Mouse (Mus musculus) frontal cortex, postnatal 14 days (tissue): ENCODE measurements around the gene Comp.

Experiments used
- DNase-seq, 2 experiments: peaks; one replicate each; pipeline ENCODE4 v3.0.0; 2022; ENCODE audit warnings: low spot score in 2 of 2

The Comp gene

DNA sequence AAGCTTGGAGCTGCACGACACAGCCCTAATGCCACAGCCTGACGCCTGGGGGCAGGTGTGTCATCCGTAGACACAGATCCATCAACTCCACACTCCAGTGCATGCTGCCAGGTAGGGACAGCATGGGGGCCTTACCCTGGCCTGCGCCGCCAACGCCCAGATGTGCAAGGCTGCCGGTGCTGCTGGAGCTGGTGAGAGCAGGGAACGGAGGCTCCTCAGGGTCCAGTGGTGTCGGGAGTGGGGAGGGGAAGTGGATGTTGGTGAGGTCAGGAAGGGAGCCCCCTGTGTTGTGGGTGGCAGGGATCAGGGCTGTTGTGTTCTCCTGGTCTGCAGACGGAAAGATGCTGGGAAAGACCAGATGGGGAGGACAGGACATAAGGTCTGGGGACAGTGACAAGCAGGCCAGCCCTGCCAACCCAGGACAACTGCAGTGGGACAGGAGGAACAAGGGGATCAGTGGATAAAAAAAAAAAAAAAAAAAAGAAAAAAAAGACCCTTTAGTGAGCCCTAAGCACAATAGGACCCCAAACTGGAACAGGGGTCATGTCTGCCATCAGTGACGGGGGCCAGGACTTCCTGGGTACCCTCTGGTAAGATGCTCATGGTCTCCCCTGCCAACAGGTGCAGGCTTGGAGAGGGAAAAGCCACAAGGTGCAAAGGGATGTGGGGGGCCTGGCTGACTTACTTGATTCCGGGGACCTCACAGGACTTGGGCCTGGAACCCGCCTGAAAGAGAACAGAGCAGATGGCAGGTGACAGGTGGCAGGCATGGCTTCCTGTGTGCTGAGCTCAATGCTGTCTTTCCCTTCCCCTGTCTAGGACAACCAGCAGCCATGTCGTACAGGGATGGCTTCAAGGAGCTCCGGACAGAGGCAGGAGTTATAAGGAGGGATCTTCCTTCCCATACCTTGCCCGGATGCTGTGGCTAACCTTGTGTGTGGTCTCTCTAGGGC is 24.5 kb downstream of the Comp start:
- no peak for DNase-seq

DNA sequence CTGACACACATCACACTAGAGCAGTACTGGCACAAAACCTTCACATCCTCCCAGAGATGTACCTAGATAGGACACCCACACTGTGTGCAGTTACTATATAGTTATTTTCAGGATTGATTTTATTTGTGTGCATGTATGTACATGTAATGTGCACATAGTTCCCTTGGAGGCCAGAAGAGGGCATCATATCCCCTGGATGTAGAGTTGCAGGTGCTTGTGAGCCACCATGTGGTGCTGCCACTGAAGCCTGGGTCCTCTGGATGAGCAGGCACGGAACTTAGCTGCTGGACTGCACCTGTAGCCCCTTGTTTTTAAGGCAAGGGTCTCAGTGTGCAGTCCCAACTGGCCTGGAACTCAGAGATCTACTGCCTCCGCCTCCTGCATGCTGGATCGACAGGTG is 30.9 kb downstream of the Comp start:
- no peak for DNase-seq

DNA sequence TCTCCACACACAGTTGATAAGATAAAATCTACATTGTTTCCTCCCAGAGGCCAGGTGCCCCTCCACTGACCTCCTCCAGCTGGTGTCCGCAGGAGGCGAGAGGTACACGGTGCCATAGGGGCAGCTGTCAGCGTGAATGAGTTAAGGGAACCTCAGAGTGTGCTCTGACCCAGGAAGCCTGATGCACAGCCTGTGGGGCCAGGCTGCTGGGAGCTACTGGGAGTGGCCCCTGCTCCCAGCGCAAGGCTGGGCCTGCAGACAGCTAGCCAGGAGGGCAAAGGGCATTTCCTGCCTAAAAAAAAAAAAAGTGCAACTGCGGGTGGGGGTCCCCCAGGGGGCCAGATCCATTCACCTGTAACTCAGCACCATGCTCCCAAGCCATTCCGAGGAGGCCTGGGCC is 31.8 kb downstream of the Comp start:
- no peak for DNase-seq

DNA sequence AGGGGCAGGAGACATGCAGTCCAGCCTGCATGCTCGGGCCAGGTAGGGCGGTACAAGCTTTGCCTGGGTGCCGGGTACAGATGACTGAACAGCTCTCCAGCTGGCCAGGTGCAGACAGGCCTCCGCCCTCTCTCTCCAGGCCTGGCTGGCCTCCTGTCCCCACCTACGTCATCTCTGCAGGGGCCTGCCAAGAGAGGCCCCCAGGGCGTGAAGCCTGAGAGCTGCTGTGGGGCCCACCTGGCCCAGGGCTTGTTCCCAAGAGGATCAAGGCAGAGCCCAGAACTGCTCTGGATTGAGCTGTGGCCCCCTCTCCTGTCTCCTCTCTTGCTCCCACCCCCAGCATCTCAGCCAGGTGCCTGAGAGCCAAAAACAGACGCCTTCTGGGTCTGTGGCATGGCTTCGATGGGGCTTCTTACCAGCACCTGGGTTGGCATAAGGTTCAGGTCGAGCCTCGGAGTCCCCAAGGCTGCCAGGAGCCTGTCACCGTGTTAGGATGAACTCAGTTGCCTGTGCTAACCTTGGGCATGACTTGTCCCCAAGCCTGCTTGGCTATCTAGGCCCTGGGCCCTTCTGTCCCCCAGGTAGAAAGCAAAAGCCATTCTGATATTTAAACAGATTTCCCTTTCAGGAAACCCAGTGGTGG is 33.2 kb downstream of the Comp start:
- no peak for DNase-seq

DNA sequence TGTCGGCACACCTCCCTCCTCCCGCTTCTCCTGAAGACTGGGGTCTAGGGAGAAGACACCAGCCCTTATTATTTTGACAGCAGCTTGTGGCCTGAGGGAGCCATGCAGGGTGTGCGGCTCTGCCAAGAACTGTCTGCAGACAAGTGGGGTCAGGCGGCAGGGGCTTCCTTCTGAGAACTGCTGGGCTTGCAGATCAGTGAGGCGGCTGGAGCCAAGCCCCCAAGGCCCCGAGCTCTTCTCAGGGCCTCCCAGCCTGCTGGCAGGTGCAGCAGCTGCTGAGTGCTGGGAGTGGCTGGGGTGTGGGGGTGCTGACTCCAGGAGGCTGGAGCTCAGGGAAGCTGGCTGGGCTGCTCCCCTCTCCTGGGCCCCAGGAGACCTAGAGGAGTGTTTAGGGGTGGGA is 34.9 kb downstream of the Comp start:
- DNase-seq: no peak

DNA sequence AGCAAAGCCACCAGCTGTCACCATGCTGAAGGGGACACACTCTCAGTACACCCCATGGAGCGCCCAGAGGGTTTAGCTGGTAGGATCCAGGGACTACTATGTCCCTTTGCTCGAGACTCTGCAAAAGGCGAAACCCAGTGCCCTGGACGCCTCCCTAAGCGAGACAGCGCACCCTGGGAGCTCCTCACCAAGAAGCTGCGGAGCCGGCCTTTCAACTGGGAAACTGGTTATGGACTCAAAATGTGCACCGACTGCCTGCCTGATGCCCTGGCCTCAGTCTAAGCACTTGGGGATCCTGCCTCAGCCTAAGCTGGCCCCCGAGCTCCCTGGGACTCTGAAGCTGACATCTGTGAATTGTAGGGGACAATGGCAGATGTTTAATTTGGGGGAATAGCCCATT is 35.7 kb downstream of the Comp start:
- DNase-seq: no peak

DNA sequence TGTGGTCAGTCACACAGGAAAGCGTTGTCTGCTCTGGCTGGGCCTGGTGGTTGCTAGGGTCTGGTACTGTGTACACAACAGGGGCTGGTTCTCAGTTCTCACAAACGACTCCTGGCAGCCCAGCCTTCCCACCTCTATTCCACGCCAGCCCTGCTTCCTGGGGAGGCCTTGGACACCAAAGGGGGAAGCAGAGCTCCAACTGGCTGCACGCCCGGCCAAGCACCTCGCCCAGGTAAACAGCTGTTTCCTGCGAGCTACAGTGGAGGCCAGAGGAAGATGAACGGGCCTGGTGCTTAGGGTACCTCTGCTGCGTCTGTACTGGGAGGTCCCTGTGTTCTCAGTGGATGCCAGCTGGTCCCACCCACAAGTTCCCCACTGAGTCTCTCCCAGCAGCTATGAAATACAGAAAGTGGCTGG is 36.1 kb downstream of the Comp start:
- DNase-seq: no peak

DNA sequence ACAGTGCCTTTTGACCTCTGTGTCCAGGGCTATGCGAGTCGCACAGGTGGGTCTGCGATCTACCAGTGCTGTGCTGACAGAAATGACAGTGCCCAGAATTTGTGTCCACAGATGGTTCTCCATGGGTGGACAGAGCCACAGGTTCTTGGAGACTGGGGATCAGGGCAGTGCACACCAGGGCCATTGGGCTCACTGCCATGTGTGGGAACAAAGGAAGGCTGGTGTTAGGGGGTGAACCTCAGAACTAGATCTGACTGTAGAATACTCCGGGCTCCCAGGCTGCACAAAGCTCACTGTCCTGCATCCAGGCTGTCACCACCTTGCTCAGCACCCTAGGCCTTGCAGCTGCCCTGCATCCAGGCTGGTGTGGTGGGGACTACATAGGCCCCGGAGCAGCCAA is 36.9 kb downstream of the Comp start:
- no peak for DNase-seq

DNA sequence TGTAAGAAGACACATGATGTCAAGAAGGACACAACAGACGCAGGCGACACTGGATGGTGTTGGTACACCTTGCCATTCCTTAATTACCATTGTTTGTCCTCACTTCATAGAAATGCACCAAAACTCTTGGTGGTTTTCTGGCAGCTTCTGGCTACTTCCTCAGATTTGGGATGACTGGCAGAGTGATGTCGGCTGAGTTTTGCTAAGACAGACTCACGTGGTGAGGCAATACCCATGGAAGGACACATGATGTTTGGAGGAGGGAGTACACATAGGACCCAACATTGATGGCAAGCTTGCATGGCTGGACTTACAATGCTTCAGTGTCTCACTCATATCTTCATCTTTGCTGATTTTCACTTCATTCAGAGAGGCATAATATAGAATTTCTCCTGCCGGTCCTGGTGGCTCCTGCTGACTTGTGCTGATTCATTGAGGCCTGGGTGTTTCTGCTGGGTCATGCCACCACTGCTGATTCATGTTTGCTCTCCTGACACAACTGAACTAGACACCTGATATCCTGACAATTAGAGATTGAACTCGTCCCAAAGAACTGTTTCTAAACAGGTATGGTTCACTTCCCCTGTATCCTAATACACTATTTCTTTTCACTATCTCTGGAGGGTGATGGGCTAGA is 41.1 kb downstream of the Comp start:
- no peak for DNase-seq

DNA sequence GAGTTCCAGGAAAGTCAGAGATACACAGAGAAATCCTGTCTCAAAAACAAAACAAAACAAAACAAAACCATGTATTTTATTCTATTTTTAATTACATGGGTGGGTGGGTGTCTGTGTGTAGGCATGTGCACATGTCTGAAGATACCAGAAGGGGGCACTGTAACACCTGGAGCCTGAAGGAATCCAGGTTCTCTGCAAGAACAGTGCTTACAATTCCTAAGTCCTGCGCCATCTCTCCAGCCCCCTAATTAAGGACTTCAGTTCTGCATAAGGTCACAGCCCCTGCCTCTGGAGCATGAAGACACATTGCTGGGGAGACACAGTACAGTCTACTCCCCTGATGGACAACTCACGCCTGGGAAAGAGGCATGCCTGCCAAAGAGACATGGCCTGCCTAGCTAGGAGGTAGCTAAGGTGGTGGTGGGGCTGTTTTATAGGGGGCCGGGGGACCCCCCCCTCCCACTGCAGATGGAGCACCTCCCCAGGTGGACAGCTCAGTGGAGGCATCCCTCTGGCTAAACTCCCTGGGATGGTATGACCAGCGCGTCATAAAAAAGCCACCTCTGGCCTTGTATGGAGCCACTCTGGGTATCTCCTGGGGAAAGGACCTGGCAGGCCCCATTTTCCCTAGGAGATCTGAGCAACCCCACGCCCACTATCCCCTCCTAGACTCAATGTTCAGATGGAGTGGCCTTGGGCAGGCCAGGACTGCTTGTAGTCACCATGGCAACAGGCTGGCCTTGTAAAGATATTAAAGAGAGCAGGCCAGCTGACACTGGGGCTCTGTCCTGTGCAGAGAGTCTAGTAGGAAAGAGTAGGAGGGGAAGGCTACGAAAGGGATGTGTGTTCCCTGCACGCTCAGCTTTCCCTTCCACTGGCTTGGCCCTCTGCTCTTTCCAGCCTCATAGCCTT is 42.4 kb downstream of the Comp start:
- DNase-seq: peak in 1 of 2 experiments; percentile 20

DNA sequence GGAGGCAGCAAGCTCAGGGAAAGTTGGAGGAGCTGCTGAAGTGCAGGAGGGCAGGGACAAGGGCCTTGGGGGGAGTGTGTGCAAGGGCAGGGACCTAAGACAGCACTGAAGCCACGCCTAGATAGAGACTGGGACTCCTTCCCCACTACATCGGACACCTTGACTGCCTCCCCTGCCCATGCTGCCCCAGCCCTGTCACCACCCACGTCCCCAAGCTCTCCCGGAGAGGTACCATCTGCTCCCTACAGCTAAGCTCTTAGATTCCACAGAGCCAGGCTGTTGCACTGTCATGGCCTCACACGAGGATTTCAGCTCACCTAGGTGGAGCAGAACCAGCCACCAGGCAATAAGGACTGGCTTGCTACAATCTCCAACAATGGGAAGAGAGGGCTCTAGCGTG is 43.6 kb downstream of the Comp start:
- DNase-seq: peak in 1 of 2 experiments; percentile 23

DNA sequence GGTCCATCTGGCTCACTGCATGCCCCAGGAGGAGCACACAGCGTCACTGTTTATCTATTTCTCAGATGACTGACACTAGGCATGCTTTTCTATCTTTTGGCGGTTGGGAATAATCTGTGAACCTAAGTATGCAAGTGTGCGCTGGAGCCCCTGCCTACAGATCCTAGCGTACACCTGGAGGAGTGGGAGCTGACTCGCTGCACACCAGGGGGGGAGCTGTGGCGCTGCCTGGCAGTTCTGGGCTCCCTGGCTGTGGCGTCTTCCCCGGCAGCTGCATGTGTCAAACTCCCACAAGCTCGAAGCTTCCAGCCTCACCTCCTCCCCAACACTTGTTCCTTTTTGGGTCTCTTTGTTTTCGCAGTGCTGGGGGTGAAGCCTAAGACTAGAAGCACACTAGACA is 44.6 kb downstream of the Comp start:
- DNase-seq: peak; percentile 67 to 77

DNA sequence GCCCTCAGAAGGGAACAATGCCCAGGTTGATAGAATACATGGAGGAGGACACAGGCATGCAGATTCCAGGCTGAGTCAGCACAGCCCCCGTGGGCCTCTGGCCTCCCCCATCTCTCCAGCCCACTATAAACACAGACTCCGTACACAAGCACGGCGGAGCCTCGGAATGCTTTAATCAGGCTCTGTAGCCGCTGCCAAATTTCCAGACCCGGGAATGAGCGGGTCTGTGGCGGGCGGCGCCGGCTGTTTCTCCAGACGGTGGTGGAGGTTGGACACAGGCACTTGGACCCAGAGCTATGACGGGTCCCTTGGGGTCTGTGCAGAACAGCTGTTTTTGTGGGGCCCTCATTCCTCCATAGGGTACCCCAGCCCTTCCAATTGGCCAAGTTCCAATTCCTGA is 45.6 kb downstream of the Comp start:
- peak; percentile 44 to 47 for DNase-seq

DNA sequence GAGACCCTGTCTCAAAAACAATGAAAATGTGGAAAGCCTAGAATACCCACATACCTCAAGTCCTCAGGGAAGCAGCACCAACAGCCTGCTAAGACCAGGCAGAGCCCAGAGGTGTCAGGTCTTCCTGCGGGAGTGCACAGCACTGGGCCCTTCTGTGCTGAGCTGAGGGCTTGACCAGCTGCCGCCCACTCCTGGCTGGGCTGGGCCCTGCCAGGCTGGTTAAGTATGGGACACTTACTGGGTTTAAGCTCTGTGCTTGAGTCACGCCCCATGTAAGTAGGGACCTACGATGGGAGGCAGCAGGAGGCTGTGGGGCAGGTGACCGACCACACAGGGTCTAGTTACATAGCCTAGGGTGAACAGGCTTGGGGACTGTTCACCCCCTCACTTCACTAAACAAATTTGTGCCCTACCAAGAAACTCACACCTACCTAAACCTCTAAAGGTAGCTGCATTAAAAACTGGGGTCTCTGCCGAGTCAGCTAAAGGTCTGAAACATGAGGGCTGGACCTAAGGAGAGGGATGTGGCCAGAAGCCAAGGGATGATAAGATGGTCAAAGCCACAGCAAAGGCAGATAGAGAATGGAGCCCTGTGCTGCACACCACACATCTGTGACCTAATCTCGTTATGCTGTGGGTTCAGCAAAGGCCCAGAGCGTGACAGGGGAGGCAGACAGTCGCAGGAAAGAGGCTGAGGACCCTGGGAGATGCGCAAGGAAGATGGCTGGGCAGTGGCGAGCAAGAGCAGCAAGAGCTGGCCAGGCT is 46.7 kb downstream of the Comp start:
- no peak for DNase-seq

DNA sequence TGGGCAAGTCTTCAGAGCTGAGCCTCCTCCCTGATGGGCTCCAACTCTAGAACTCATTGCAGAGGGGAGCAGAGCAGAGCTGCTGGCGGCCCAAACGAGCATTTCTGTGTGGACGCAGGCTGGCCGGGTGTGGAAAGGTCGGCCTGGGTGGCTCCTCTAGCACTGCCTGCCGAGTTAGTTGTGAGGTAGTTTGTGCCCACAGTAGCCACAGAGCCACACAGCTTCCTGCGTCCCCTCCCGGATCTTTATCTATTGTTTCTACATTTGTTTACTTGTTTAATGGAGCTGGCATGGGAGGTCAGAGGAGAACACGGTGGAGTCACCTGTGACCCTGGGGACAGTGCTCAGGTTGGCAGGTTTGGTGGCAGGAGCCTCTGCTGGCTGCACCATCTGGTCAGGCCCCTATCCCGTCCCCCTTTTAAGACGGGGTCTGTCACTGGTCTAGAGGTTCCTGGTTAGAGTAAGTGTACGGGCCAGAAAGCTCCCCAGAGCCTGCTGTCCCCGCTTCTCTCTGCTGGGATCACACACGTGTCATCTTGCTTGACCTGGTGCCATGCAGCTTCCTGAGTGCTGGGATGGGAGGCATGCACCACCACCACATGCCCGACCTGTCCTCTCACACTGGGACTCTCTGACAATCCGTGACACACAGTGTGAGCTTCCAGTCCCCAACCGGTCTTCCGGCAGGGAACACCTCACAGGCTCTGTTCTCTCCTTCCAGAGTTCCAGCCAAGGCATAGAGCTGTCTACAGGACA is 48.2 kb downstream of the Comp start:
- DNase-seq: no peak

DNA sequence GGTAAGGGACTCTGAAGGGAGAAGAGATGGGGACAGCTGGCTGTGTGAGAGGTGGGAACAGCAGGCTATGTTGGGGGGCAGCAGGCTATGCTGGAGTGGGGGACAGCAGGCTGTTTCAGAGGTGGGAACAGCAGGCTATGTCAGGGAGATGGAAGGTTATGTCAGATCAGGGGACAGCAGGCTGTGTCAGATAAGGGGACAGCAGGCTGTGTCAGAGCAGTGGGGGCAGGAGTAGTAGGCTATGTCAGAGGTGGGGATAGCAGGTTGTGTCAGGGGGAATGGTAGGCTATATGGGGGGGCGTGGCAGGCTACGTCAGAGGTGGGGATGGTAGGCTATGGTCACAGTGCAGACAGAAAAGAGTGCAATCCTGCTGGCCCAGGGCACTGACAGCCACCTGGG is 49.4 kb downstream of the Comp start:
- DNase-seq: no peak

DNA sequence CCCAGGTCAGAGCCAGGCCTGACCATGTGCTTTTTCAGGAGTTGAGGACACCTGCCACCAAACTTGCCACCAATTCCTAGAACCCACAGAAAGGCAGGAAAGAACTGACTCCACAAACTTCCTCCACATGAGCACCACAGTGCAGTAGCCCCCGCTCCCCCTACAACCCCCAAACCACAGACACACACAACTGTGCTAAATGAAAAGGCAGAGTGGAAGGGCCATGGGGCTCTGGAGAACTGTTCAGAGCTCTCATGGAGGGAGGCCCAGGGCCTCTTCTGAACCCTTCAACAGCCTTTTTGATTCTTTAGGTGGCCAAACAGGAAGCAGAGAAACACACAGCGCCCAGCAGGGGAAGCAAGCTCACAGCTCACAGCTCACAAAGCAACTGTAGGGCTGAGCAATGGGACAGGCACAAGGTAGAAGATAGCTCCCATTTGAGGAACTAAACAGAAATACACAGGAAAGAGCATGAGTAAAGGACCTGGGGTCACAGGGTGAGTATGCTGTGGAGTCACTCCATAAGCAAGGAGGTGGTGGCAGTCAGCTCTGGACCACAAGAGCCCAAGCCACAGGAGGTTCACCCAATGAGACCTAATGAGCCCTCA is 53.0 kb downstream of the Comp start:
- no peak for DNase-seq

DNA sequence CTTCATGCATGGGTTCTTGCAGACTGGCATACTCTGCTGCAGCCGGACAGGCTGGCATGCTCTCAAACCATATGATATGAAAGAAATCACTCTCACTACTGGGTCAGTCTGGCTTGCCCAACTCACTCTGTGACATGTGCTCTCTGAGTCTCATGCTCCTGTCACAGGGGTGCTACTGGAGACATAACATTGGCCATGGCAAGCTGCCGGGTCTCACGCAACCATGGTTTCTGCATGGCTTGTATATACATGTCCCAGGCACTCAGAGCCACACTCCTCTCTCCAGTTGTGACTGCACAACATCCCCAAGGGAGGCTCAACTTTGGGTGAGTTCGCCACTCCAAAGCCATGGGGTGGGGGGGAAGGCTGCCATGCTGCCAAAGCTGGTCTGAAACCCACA is 57.9 kb downstream of the Comp start:
- DNase-seq: no peak
